Mouse (Mus musculus): Measurements from ENCODE around the gene Gm20388.

DNA sequence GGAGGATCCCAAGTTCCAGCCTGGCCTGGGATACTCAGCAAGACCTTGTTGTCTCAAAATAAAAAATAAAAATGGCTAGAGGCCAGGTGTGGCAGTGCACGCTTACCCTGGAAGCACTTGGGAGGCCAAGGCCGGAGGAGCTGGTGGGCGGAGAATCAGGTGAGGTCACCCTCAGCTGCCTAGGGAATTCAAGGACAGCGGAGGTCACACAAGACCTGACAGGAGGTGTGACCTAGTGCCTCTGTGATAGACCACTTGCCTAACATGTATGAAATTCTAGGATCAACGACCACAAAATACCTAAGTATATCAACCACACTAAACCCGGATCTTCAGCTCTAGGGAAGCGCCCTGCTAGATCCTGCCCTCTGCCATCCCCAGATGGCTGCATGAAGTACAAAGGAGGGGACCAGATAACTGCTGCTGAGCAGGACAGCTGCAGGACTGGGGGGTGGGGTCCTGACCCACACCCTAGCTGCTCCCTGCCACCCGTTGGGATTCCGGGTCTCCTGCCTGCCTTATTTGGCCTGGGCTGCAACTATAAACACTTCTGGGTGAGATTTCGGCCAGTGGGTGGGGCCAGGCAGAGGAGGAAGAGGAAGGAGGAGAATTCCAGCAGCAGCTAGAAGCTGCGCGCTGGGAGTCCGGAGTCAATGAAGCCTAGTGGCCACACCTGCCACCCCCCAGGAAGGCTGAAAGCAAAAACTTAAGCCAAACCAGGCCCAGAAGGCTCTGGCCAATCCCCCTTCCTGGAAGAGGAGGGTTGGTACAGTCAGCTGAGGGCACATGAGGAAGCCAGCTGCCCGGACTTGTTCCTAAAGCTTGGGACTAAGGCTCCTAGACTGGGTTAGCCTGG, 2612.4 kb downstream of the Gm20388 start:
- TF ChIP-seq CTCF (IDR thresholded peaks at IDR 0.05; ENCODE audit: low read depth): no peak
- TF ChIP-seq EP300 (optimal IDR thresholded peaks at IDR 0.05): no peak
